Mouse (Mus musculus) gastrocnemius, postnatal 10 days (tissue): ENCODE data around the gene Cped1. TPM values are rescaled to one million over a fixed set of nuclear protein-coding genes. Genes with fewer than 3 reads are reported as not detected.
"Not testable (repeated sequence)": the region's sequence is repeated elsewhere in the genome, so short reads cannot be mapped to it uniquely, and the experiment has no call there.

Source experiments
- DNase-seq: peaks from one replicate; pipeline ENCODE4 v3.0.0; 2021; ENCODE audit warnings: mixed read lengths
- total RNA-seq, 2 experiments: library from RNA; stranded (reverse); gene quantifications; 2 replicates each; pipeline ENCODE4 v1.2.3; 2021

Gene Cped1
- total RNA-seq, 2 experiments from 2014 or later: 15.9 to 27.6 TPM

DNA sequence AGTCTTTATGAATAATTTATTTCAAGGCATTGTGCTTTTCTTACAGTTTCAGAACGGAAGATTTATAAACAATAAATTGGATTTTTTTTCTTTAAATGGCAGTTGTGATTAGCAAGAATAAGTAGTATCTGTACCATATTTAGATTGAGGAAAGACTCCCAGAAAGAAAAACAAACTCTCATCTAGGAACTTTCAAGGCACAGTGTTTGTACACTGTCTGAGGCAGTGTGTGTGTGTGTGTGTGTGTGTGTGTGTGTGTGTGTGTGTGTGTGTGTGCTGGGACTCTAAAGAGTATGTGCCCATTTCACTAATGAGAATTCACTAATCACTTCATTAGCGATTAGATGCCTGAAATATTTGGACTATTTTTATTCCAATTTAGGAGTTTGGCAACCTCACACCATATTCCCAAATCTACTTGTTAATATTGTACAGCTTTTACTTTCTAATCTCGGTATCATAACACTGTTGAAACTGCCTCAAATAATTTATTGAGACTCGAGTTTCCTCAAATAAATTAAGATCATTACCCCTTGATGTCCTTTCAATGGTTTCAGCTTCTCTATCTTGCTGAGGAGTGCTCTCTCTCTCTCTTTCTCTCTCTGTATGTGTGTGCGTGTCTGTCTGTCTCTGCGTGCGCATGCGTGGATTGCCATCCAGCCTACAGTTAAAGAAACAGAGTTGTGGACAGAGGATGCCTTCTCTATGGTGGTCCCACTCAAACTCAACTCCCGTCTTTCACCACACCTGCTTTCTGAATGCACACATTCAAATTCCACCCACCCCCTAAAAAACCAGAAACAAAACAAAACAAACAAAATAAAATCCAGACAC, 41.3 kb downstream of the Cped1 start:
- no peak for DNase-seq

DNA sequence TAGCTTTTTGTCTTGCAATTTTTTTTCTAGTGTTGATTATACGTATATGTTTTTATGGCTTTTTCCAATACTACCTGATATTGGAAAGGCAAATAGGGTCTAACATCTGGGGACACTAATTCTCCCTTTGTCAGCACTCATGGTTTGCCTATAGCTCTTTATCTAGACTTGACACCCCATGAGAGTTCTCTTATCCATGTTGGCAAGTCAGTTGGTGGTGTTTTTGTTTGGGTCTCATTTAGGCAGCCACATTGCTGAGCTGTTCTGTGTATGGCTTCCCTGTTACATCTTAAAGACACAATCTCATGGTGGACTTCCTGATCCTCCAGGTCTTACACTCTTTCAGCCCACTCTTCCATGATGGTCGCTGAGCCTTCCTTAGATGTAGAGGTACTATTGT, 42.1 kb downstream of the Cped1 start:
- DNase-seq: no peak

DNA sequence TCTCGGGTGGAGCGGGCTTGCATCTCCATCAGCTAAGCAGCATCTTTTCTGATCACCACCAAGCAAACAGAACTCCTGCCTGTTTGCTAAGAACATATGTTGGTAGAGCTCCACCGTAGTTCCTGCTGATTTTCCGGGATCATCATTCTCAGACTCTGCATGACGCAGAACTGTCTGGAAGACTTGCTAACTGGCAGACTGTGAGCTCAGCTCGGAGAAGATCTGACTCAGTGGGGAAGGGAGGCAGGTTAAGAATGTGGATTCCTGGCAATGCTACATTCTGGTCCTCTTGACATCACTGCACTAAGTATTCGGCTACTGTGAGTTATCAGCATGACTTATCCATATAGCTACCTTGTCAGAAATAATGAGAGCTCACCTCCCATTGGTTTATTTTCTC, 44.7 kb downstream of the Cped1 start:
- no peak for DNase-seq

DNA sequence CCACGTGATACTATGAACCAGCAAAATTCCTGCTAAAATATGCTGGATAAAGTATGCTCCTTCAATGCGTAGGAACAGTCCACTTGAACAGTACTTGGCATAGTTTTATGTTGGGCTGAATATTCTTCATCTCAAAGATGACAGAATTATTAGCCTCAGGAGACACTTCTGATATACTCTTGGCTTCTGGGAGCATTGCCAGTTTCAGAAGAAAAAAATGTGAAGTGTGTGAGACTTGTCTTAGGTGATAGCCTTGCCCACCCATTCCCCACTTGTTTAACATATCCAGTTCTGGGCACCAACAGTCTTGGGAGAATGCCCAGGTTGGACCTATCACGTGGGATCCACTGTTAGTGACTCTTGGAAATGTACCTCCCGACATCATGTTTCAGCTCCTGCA, 47.5 kb downstream of the Cped1 start:
- DNase-seq: no peak

DNA sequence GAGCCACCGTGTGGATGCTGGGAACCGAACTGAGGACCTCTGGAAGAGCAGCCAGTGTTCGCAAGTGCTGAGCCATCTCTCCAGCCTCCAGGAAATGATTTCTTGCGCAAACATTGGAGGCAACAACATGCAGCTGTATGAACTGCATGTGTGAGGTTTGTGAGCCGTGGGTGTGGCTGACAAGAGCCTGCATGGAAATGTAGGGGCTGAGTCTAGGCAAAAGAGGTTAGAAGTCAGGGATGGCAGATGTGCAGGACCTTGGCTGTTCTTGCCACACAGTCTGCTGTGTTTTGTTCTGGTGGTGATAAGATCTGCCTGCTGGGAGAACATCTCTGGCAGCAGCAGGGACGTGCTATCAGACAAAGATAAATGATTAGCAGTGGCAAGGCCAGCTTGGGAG, 49.7 kb downstream of the Cped1 start:
- DNase-seq: no peak

DNA sequence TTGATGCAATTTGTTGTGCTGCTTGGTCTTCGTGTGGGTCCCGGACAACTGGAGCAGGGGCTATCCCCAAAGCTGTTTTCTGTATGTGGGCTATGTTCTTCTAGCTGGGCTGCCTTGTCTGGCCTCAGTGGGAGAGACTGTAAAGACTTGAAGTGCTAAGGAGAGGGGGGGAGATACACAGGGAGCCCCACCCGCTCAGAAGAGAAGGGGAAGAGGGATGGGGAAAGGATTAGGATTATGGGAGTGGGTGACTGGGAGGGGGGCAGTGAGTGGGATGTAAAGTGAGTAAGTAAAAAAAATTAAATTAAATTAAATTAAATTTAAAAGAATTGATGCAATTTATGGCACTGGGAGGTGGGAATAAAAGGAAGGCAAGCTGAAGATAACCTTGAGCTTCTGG, 50.2 kb downstream of the Cped1 start:
- DNase-seq: no peak

DNA sequence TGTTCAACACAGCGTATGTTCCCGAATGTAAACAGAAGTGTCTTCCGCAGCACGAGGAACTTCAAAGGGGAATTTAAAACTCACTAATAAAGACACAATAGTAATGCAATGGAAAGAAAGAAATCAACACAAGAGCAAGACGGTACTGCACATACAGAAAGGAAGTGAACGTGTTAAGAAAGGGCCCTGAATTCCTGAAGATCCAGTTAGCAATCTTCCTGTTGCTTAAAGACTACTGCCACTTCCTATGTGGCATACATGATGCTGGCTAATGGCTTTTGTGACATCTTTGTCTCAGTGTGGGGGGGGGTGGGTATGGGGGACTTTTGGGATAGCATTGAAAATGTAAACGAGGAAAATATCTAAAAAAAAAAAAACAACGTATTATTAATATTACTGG, 50.7 kb downstream of the Cped1 start:
- DNase-seq: no peak

DNA sequence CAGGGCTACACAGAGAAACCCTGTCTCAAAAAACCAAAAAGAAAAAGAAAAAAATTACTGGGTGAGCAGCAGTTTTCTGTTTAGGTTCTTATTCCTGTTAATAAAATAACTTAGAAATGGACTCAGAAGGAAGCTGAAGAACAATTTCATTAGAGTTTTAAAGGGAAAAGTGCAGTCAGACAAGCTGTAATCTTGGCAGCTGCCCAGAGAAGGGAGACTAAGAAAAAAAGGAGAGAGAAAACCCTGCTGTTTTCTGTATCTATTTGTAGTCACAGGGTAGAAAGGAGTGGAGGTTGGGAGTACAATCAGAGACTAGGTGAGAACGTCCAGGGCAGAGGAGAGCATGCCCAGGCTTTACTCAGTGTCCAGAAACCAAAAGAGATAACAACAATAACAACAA, 51.2 kb downstream of the Cped1 start:
- no peak for DNase-seq

DNA sequence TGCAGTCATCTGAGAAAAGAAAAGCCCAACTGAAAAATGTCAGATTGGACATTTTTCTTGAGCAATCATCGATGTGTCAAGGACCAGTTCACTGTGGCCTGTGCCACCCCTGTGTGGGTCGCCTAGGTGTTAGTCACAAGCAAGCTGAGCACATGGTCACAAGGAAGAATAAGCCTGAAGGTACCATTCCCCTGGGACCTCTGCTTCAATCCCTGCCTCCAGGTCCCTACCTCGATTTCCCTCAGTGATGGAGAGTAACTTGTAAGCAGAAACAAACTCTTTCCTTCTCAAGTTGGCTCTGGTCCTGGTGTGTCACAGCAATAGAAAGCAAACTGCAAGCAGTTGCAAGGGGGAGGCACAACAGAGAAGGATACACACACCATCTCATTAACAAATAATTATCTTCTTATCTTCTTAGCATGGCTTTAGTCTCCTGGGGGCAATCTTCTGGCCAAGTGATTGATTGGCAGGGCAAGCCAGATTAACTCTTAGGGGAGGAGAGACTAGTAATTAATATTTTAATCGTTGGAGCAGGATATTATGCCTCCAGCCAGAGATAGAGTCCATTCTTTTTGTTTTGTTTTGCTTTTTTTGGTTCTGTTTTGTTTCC, 51.8 kb downstream of the Cped1 start:
- no peak for DNase-seq

DNA sequence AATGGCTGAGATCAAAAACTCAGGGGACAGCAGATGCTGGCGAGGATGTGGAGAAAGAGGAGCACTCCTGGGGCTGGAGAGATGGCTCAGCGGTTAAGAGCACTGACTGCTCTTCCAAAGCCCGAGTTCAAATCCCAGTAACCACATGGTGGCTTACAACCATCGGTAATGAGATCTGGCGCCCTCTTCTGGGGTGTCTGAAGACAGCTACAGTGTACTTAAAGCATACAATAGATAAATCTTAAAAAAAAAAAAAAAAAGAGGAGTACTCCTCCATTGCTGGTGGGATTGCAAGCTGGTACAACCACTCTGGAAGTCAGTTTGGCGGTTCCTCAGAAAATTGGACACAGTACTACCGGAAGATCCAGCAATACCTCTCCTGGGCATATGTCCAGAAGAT, 54.0 kb downstream of the Cped1 start:
- not testable (repeated sequence) for DNase-seq

DNA sequence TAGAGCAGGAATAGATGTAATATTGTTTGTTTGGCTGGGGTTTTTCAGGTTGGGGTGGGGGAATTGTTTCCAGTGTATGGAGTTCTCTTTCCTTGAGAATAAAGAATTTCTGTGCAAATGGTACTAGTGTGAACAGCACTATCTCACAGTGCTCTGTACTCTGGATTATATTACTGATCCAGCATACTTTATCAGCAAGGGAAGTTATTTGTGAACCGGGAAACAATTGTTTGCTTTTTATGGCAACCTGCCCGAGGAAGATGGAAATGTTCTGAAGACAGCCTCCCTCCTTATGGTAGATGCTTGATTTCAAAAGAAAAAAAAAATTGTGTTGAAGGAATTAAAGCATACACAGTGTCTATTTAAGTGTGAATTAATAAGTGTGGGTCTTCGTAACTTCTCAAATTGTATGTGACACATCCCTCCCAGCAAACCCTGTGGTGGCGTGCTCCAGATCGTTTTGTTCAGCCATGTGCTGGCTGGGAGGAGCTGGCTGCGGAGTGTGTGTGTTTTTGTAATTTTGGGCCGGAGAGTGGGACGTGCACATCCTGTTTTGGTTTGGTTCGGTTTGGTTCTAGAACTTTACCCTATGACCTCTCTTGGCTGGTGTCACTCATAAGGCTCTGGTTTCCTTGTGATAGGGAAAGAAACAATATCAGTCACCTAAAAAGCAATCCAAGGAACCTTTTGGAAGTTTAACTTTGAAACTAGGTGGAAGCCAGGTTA, 59.3 kb downstream of the Cped1 start:
- DNase-seq: no peak

DNA sequence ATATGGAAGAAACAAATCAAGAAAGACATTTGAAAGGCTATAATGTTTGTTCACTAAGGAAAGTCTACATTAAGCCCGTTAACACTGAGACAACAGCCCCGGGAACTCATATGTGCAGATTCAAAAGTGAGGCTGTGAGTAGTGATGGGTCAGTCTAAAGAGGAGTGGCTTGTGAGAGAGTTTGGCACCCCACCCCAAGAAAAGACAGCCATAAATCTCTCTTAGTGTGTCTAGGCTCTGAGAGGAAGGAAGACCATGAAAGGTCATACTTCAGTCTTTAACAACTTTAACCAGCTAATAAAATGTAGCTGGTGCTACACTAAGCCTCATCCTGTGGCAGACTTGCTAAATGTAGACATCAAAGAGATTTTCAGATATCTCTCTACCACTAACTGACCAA, 61.4 kb downstream of the Cped1 start:
- DNase-seq: no peak

DNA sequence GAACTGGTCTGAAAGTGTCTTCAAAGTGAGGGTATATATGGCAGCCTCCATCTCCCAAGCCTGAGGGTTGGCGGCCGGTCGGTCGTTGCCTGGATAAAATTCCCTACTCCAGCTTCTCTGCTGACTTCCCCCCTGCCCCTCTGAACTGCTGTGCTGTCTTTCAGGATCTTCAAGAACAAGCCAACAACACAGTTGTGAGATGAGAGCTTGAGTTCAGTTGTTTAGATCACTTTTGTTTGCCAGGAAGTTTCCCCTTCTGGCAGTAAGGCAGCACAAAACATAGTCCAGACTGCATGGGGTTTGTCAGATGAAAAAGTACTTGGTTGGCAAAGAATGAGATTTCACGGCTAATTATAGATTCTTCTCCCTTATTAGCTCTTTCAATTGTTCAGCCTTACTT, 63.4 kb downstream of the Cped1 start:
- no peak for DNase-seq

DNA sequence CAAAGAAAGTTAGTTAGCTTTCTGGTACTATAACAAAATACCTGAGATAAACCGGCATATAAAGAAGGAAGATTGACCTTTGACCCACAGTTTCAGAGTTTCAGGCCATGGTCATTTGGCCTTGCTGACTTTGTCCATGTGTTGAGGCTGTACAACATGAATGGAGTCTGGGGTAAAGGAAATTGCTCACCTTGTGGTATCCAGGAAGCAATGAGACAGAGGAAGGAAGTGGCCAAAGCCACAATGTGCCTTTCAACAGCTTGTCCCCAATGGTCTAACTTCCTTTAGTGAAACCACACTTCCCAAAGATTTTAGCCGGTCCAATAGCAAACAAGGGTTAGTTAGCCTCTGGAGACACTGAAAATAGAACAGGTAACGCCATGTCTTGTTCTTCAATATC, 65.8 kb downstream of the Cped1 start:
- DNase-seq: no peak

DNA sequence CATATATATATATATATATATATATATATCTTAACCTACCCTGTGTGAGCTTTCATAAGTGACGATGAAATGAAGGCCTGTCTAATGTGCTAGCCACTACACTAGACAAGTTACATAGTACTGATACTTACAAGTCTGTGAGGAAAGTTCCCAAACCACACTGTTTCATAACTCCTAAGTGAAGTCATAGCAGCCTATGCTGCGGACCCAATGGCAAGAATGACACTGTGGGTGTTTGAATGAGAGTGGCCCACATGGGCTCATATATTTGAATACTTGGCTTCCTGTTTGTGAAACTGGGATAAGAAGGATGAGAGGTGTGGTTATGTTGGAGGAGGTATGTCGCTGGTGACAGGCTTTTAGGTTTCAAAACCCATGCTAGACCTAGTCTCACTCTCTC, 67.3 kb downstream of the Cped1 start:
- DNase-seq: no peak

DNA sequence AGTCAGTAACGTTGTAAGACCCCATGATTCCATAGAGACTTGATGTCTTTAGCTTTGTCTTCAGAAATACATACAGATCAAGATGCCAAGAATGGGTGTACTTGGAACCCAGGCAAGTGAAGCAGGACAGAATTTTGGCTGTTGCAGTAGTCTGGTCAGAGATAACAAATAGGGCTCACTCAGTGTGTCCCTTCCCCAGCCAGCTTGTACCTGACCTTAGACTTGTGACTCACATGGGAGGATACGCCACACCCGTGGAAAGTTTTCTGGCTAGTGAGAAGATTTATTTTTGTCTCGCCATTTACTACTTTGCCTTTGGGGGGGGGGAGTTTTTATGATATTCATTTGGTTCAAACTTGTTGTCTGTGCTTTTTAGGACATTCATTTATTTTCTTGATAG, 78.6 kb downstream of the Cped1 start:
- no peak for DNase-seq

DNA sequence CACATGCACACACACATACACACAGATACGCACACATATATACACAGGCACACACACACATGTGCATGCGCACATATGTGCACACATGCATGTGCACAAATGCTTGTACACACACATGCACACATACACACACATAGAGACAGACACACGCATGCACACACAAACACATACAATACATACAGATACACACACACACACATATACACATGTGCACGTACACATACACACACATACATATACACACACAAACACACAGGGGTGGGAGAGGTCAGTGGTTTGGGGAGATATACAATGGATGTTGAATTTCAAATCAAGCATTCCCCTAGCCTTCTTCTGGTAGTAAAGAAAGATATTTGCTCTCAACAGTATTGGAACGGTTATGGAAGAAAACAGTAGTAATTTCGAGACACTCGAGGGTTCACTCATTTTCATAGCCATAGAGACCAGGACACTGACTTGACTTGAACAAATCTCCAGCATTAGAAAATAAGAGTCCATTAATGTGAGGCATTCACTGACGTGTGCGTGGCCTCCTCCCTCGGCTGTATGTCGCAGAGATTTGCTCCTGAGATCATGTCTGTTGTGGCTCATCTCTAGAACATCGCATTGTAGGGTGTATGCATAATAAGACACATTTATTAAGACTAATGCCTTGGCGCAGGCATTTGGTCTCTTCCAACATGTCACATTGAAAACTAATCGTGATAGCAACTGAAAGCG, 85.0 kb downstream of the Cped1 start:
- no peak for DNase-seq

DNA sequence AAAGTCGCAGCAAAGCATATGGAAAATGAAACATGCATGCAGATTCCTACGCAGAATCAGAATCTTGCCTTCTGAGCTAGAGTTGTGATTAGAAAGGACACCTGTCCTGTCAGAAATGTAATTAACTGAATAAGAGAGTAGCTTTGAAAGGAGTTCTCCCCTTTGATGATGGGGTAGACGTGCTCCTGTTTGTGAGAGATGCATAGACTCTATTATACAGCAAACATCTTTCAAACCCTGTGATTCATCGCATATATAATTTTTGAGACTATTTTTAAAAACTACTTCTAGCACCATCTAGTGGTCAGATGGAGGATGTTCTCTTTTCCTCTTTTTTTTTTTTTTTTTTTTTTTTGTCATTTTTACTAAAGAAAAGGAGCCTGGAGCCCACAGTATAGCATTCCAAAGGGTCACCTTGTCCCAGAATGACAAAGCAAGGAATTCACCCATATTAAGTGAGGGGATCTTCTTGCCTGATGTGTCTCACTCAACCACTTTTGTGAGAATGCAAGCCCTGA, 85.7 kb downstream of the Cped1 start:
- DNase-seq: no peak

DNA sequence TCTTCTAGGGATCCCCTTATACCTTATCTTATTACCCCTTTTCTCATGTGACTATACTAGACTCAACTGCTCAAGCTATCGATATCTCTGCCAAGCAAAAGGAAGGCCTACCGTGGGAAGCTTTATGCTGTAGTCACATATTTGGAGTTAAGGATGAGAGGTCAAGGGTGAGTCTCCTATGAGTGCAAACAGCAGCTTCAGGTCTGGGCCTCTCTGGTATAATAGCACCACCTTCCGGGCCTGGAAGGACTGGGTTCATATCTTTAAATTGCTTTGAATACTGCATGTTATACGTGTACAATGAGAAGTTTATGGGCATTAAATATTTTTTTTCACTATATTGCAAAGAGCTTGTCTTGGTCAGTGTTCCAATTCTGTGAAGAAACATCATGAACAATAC, 87.0 kb downstream of the Cped1 start:
- no peak for DNase-seq

DNA sequence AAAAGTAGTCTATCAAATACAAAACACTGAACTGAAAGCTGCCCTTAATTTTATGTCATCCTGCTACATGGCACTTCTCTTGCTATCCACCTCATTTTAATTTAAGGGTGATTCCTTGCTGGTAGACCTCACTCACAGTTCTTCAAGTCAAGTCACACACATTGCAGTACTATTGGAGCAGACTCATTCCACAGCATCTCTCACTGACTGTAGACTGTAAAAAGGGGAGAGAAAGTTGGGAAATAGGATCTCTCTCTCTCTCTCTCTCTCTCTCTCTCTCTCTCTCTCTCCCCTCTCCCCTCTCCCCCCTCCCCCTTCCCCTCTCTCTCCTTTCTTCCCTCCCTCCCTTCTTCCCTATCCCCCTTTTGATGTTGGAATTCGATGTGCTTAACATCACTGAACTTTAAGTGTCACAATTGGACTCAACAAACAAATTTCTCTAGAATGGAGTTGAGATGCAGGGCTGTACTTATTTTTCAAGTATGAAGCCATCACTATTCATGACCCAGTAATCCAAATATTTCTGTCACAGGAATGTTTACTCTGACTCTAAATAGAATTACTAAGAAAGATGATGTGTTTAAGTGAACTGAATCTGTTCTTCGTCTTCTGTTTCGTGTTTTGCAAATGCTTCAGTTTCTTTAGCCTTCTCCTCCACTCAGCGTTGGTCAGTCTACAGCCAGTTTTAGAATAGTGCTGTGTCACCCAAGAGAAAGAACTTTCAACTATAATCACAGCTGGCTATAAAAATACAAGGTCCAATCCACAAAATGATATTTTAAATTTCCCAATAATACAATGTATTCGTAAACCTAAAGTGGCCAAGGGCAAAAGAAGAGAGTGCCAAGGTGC, 88.7 kb downstream of the Cped1 start:
- no peak for DNase-seq

DNA sequence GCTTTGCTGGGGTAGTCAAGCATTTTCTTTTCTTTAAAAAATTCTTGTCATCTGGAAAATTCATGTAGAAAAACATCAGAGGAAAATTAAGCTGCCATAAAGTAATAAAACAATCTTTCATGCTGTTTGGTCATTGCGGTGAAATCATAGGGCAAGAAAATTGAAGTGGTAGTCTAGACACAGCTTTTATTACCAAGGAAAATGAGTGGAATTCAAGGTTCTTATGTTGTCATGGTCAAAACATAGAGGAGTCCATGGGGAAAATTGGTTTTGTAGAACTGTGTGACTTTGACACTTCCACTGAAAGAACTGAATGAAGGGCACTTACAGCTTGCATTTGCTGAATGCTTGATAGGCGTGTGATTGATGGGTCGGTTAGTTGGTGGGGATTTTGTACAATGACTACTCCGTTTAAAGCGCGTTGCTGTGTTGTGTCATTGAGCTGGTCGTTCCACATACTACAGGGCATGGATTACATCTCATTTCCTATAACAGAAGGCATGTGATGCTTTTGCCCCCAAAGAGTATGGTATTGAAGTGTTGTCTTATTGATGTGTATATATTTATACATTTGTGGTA, 93.1 kb downstream of the Cped1 start:
- DNase-seq: no peak
